Mouse (Mus musculus) liver, adult 2 months (tissue): ENCODE results near the gene Vmn1r226. TPM values are rescaled to one million over a fixed set of nuclear protein-coding genes. Genes with fewer than 3 reads are reported as not detected.

ENCODE experiments used
- DNase-seq: peaks from one replicate; pipeline ENCODE4 v3.0.0-alpha.2; 2011; ENCODE audit warnings: low read depth, low spot score; ENCODE audit errors: extremely low read depth
- H3K27ac ChIP-seq: fragments of 200-500 bp; replicated peaks from 2 replicates; pipeline ENCODE4 v1.5.1; 2012; ENCODE audit warnings: low read depth, mild to moderate bottlenecking, control low read depth, inconsistent platforms, low read length; ENCODE audit not compliant: insufficient read depth
- H3K27me3 ChIP-seq: fragments of 200-500 bp; 2 replicates; pipeline ENCODE4 v1.6.1; 2012; ENCODE audit warnings: mild to moderate bottlenecking, moderate library complexity, low read length, inconsistent platforms; ENCODE audit not compliant: control insufficient read depth, insufficient read depth
- H3K36me3 ChIP-seq: fragments of 200-500 bp; 2 replicates; pipeline ENCODE4 v1.6.1; 2012; ENCODE audit warnings: low read length, inconsistent platforms; ENCODE audit not compliant: control insufficient read depth, insufficient read depth
- H3K4me1 ChIP-seq: fragments of 200-500 bp; 2 replicates; pipeline ENCODE4 v1.6.1; 2011; ENCODE audit warnings: low read length; ENCODE audit not compliant: control insufficient read depth, insufficient read depth
- H3K4me3 ChIP-seq: fragments of 200-500 bp; 2 replicates; pipeline ENCODE4 v1.5.1; 2011; ENCODE audit warnings: low read depth, mild to moderate bottlenecking, control low read depth, low read length, moderate library complexity; ENCODE audit not compliant: insufficient read depth
- H3K79me2 ChIP-seq: fragments of 200-500 bp; 2 replicates; pipeline ENCODE4 v1.6.1; 2012; ENCODE audit warnings: inconsistent platforms, mild to moderate bottlenecking, low read length, moderate library complexity; ENCODE audit not compliant: control insufficient read depth, insufficient read depth
- H3K9ac ChIP-seq: fragments of 200-500 bp; 2 replicates; pipeline ENCODE4 v1.6.1; 2012; ENCODE audit warnings: low read depth, mild to moderate bottlenecking, control low read depth, inconsistent platforms, low read length
- CTCF ChIP-seq: fragments of 200-500 bp; IDR thresholded peaks from 2 replicates; pipeline ENCODE4 v1.5.1; 2011; ENCODE audit warnings: low read depth, low read length, control low read depth
- POLR2A ChIP-seq: fragments of 200-500 bp; IDR thresholded peaks from 2 replicates; pipeline ENCODE4 v1.6.1; 2011; ENCODE audit warnings: low read length, control low read depth; ENCODE audit not compliant: insufficient read depth; ENCODE audit errors: extremely low read depth
- WGBS: fragments of 180-500 bp; shearing (Covaris S2); methylation state at CpG from one replicate; pipeline ENCODE4 v1.1.7; 2018; 5-methylcytosine and 5-hydroxymethylcytosine counted together
- polyA plus RNA-seq: library from polyadenylated mRNA; depleted of rRNA; stranded (reverse); fragments of >200 nt; gene quantifications from 2 replicates; pipeline ENCODE4 v1.2.3, GENCODE M21; 2012; rRNA removed
- total RNA-seq: library from RNA; depleted of rRNA; stranded (reverse); fragments of >200 nt; gene quantifications from 2 replicates; pipeline ENCODE4 v1.2.3, GENCODE M21; 2014; rRNA removed

The Vmn1r226 gene
- total RNA-seq (not detected in 2 replicates), polyA plus RNA-seq (not detected in 2 replicates)

DNA sequence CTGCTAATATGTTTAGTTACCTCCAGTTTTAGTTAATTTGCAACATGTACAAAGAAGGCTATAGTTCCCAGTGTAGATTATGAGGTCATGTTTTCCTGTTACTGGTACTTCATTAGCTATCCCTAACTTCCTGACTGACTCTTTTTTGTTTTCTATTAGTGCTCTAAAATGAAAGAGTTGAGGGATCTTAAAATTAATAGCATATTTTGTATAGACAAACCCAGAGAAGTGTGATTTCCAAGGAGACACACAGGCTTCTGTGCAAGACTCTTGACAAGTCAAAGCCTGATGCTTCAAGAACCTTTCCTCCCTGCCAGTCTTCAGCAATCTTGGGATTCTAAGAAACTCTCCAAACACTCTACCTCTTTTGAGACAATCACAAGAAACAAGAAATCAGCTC is at the start of gene Vmn1r226:
TSS of gene Vmn1r226 (plus strand) at position 301 of the 400 bp plus-strand sequence.
- H3K4me1 ChIP-seq: no peaks in the 10 kb centered on the region
- H3K4me3 ChIP-seq: no peak within 1 kb of the TSS
- H3K36me3 ChIP-seq: no peaks in the 10 kb centered on the region
- no peak within 1 kb of the TSS for H3K9ac ChIP-seq
- no peaks in the 10 kb centered on the region for H3K27me3 ChIP-seq
- DNase-seq: no peak
- H3K27ac ChIP-seq: no peak within 1 kb of the TSS
- H3K79me2 ChIP-seq: no peaks in the 10 kb centered on the region
- TF ChIP-seq CTCF (no peak), POLR2A (no peak)

DNA sequence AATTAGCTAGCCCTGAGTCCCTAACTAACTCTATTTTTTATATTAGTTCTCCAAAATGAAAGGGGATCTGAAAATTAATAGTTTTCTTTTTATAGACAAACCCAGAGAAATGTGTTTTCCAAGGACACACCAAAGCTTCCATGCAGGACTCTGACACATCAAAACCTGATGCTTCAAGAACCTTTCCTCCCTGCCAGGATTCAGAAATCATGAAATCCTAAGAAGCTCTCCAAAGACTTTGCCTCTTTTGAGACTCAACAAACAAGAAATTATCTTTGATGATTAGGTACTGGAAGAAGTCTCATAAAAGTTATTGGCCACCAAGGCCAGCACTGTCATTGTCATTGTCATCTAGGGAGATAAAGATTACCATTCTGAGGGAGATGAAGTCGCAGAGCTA is 46.9 kb downstream of the Vmn1r226 start, which contains the start of gene Vmn1r227:
TSS of gene Vmn1r227 (plus strand) at position 301 of the 400 bp plus-strand sequence.
- no peak for TF ChIP-seq CTCF
- TF ChIP-seq POLR2A: no peak
- no peaks in the 10 kb centered on the region for H3K36me3 ChIP-seq
- 30% methylated on average over 1 of the region's 1 CpGs for WGBS
- H3K4me3 ChIP-seq: no peak within 1 kb of the TSS
- H3K27ac ChIP-seq: no peak within 1 kb of the TSS
- no peaks in the 10 kb centered on the region for H3K27me3 ChIP-seq
- no peak within 1 kb of the TSS for H3K9ac ChIP-seq
- no peak for DNase-seq
- H3K79me2 ChIP-seq: no peaks in the 10 kb centered on the region
- no peaks in the 10 kb centered on the region for H3K4me1 ChIP-seq

Other genes starting within 250 kb of the Vmn1r226 start
- gene Vmn2r108, start 201.5 kb upstream of the Vmn1r226 start, total RNA-seq: not detected in 2 replicates
- not detected in 2 replicates for gene Vmn2r108, start 201.5 kb upstream of the Vmn1r226 start, polyA plus RNA-seq
- gene Vmn1r225, start 184.7 kb upstream of the Vmn1r226 start, total RNA-seq: not detected in 2 replicates
- not detected in 2 replicates for gene Vmn1r225, start 184.7 kb upstream of the Vmn1r226 start, polyA plus RNA-seq
- gene Vmn2r109, start 118.1 kb upstream of the Vmn1r226 start, total RNA-seq: not detected in 2 replicates
- gene Vmn2r109, start 118.1 kb upstream of the Vmn1r226 start, polyA plus RNA-seq: not detected in 2 replicates
- gene Vmn2r110, start 86.4 kb upstream of the Vmn1r226 start, total RNA-seq: not detected in 2 replicates
- not detected in 2 replicates for gene Vmn2r110, start 86.4 kb upstream of the Vmn1r226 start, polyA plus RNA-seq
- not detected in 2 replicates for gene Fpr-rs3, start 58.0 kb upstream of the Vmn1r226 start, total RNA-seq
- not detected in 2 replicates for gene Fpr-rs3, start 58.0 kb upstream of the Vmn1r226 start, polyA plus RNA-seq
- gene Vmn1r227, start 47.0 kb downstream of the Vmn1r226 start, total RNA-seq: not detected in 2 replicates
- gene Vmn1r227, start 47.0 kb downstream of the Vmn1r226 start, polyA plus RNA-seq: not detected in 2 replicates
- not detected in 2 replicates for gene Vmn1r228, start 103.3 kb downstream of the Vmn1r226 start, total RNA-seq
- not detected in 2 replicates for gene Vmn1r228, start 103.3 kb downstream of the Vmn1r226 start, polyA plus RNA-seq
- gene Vmn1r229, start 128.7 kb downstream of the Vmn1r226 start, total RNA-seq: not detected in 2 replicates
- not detected in 2 replicates for gene Vmn1r229, start 128.7 kb downstream of the Vmn1r226 start, polyA plus RNA-seq
- gene Vmn1r230, start 157.6 kb downstream of the Vmn1r226 start, total RNA-seq: not detected in 2 replicates
- gene Vmn1r230, start 157.6 kb downstream of the Vmn1r226 start, polyA plus RNA-seq: not detected in 2 replicates
- gene Vmn1r231, start 222.2 kb downstream of the Vmn1r226 start, total RNA-seq: not detected in 2 replicates
- not detected in 2 replicates for gene Vmn1r231, start 222.2 kb downstream of the Vmn1r226 start, polyA plus RNA-seq
- not detected in 2 replicates for gene Vmn1r232, start 236.9 kb downstream of the Vmn1r226 start, total RNA-seq
- gene Vmn1r232, start 236.9 kb downstream of the Vmn1r226 start, polyA plus RNA-seq: not detected in 2 replicates